Mouse (Mus musculus) heart, embryonic 10.5 days (tissue): ENCODE data around the gene Otor. TPM values are rescaled to one million over a fixed set of nuclear protein-coding genes. Genes with fewer than 3 reads are reported as not detected.

Experiments used
- DNase-seq: peaks from one replicate; pipeline ENCODE4 v3.0.0-alpha.2; 2017; ENCODE audit warnings: low spot score
- H3K27ac ChIP-seq: fragments of 300-500 bp; sonication (generic); 2 replicates; pipeline ENCODE4 v1.5.1; 2016; ENCODE audit warnings: mild to moderate bottlenecking
- H3K27me3 ChIP-seq: fragments of 300-500 bp; sonication (generic); 2 replicates; pipeline ENCODE4 v1.6.1; 2016; ENCODE audit warnings: mild to moderate bottlenecking; ENCODE audit not compliant: poor library complexity, insufficient read depth, severe bottlenecking
- H3K36me3 ChIP-seq: fragments of 300-500 bp; sonication (generic); 2 replicates; pipeline ENCODE4 v1.6.1; 2016; ENCODE audit warnings: mild to moderate bottlenecking, moderate library complexity
- H3K4me1 ChIP-seq: fragments of 300-500 bp; sonication (generic); 2 replicates; pipeline ENCODE4 v1.6.1; 2016; ENCODE audit warnings: mild to moderate bottlenecking
- H3K4me3 ChIP-seq: fragments of 300-500 bp; sonication (generic); 2 replicates; pipeline ENCODE4 v1.5.1; 2016; ENCODE audit warnings: mild to moderate bottlenecking, moderate library complexity
- H3K9me3 ChIP-seq: fragments of 300-500 bp; sonication (generic); 2 replicates; pipeline ENCODE4 v1.6.1; 2016; ENCODE audit warnings: mild to moderate bottlenecking, moderate library complexity
- WGBS: fragments of 180-500 bp; shearing (Covaris S2); methylation state at CpG from one replicate; pipeline ENCODE4 v1.1.7; 2016; 5-methylcytosine and 5-hydroxymethylcytosine counted together
- polyA plus RNA-seq: library from polyadenylated mRNA; unstranded; fragments of >200 nt; fragmentation: Nextera tagmentation; extraction: Ambion mirVana; gene quantifications from 2 replicates; pipeline ENCODE4 v1.2.1, GENCODE M21; 2016

Otor gene
- 0.20 and 0.51 TPM in 2 replicates for polyA plus RNA-seq

DNA sequence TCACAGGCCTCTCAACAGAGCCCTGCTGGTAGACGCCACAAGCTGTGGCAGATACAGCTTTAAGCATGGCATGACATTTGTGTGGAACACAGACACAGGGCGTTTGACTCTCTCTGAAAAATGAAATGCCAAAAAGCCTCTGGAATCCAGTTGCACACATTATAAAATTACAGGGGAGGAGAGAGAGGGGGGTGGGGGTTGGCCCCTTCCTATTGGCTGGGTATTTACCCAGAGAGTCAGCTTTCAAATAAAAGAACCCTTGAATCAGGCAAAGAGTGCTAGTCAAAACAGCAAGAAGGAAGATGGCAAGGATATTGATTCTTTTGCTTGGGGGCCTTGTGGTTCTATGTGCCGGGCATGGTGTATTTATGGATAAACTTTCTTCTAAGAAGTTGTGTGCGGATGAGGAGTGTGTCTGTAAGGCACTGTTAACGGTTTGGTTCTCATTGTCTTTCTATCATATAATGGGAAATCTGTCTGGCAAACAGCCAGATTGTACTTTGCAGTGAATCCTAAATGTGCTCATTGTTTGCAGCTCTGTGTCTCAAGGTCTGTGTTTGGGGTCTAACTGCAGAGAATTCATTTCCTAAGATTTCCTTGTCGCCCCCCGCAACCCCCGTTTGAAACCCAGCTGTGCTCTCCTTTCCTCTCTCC is at the start of gene Otor:
Otor (plus strand) TSS at position 276 of the 654 bp plus-strand sequence.
- no peaks in the 10 kb centered on the region for H3K9me3 ChIP-seq
- H3K36me3 ChIP-seq = no peaks in the 10 kb centered on the region
- H3K27me3 ChIP-seq = no peaks in the 10 kb centered on the region
- no peak within 1 kb of the TSS for H3K27ac ChIP-seq
- 69% methylated on average over 8 of the region's 8 CpGs for WGBS
- no peak for DNase-seq
- H3K4me3 ChIP-seq = no peak within 1 kb of the TSS
- H3K4me1 ChIP-seq = no peaks in the 10 kb centered on the region

DNA sequence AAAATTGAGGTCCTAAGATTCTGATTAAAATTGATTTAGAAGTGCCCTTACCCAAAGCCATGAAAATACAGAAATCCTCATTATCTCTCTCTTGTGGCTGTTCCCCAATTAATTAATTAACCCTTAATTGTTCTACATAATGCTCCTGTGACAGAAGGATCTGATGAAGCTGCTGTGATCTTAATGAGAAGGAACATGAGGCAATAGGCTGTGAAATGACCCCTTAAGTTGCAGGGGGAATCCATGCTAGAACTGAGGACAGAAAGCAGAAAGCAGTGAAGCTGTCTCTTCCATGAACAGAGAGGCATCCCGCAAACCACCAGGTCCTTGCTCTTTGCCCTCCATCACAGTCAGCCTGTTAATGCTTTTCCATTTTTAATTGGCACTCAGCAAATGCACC is 47.0 kb upstream of the Otor start:
- no peaks in the 10 kb centered on the region for H3K4me1 ChIP-seq
- WGBS = 91% methylated on average over 1 of the region's 1 CpGs
- no peak for DNase-seq
- H3K4me3 ChIP-seq = no peak overlapping the region
- no peaks in the 10 kb centered on the region for H3K9me3 ChIP-seq
- no peaks in the 10 kb centered on the region for H3K36me3 ChIP-seq
- H3K27me3 ChIP-seq = no peaks in the 10 kb centered on the region
- no peak overlapping the region for H3K27ac ChIP-seq

DNA sequence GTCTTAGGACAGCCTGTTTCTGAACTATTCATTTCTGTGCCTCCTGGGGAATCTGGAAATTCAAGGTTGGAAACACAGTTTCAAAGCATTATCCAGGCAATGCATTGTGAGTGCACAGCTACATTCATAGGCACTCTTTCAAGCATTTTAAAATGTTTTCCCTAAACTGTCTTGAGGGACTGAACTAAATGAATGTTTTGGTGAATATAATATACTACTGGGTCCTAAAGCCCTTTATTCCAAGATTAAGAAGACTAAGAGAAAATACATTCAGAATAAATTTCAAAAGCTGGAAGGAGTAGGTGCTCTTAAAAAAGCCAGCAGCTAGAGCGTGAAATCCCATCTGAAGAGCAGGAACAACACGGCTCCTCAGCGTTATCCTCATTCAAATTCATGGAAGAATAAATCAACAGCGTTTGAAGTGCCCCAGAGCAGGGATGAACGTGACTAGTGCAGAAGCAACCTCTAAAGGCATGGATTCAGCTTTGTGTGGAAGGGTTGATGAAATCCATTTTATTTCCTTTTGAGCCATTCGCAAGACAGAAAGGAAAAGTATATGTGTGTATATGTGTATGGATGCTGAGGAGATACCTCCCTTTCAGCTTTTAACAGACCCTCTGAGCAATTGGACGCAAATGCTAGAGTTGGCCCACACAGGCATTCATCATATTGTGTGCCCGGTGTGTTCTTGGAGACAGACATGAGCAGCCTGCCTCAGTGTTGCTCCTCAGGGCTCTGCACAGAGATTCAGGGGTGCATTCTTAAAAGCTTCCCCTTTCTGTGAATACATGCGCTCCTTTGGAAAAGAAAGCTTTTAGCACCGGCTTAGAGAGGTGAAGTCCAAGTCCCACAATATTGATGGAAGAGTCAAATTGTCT is 45.7 kb upstream of the Otor start:
- Histone ChIP-seq H3K27ac (no peak overlapping the region), H3K27me3 (no peaks in the 10 kb centered on the region), H3K9me3 (no peaks in the 10 kb centered on the region), H3K4me1 (no peaks in the 10 kb centered on the region), H3K36me3 (no peaks in the 10 kb centered on the region), H3K4me3 (no peak overlapping the region)
- no peak for DNase-seq
- 78% methylated on average over 10 of the region's 10 CpGs for WGBS

DNA sequence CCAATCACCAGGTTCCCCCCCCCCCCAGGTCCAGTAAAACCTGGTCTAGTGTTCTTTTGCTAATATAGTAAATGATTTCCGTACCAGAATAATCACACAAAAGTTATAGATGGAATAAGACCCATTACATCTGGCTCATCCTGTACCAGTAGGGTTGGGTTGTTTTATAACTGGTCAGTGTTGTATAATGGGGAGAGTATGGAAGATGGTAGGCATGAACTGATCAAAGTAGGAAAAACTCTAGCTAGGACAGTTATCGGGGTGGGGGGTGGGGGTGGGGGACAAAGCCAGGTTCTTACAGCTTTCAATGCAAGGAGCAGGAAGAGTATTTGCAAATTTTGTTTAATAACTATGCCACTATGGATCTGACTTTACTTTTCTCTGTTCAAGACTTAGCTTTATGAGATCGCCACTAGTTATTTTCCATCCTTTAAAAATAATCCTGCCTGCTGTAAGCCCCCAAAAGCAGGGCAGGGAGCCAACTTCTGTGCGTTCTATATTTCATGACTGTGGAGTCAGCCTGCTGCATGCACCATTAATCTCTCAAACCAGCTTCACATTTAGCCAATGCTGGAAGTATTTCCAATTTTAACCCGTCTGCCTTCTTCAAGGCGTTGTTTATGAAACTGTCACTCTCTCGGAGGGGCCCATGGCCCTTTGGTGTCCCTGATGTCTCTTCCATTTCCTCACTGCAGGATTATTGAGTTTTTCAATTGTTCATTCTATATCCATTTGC is 43.8 kb upstream of the Otor start:
- no peaks in the 10 kb centered on the region for H3K27me3 ChIP-seq
- WGBS = 82% methylated on average over 7 of the region's 7 CpGs
- no peaks in the 10 kb centered on the region for H3K4me1 ChIP-seq
- H3K27ac ChIP-seq = no peak overlapping the region
- DNase-seq = no peak
- no peaks in the 10 kb centered on the region for H3K9me3 ChIP-seq
- no peak overlapping the region for H3K4me3 ChIP-seq
- H3K36me3 ChIP-seq = no peaks in the 10 kb centered on the region

DNA sequence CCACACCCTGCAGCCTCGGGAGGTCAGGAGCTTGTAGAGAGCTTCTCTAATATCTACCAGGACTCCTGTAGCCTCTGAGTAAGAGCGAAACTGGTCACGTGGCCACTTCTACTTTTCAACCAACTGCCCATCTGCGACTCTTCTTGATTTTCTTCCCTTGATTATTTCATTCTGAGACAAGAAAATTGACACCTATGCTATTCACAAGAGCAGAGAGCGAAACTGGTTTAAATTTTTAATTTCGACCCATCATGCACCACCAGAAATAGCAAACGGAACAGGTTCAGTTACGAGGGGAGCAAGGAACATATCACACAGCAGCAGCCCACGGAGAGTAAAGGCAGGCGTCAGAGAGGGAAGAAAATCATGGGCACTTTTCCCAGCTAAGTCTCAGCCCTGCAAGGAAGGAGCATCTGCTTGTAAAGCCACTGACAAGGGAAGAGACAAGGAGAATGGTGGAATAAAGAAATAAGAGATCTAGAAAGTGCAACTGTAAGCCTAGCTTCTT is 43.1 kb upstream of the Otor start:
- Histone ChIP-seq H3K36me3 (no peaks in the 10 kb centered on the region), H3K4me1 (no peaks in the 10 kb centered on the region), H3K4me3 (no peak overlapping the region), H3K9me3 (no peaks in the 10 kb centered on the region), H3K27me3 (no peaks in the 10 kb centered on the region), H3K27ac (no peak overlapping the region)
- DNase-seq = no peak
- WGBS = 78% methylated on average over 10 of the region's 10 CpGs

DNA sequence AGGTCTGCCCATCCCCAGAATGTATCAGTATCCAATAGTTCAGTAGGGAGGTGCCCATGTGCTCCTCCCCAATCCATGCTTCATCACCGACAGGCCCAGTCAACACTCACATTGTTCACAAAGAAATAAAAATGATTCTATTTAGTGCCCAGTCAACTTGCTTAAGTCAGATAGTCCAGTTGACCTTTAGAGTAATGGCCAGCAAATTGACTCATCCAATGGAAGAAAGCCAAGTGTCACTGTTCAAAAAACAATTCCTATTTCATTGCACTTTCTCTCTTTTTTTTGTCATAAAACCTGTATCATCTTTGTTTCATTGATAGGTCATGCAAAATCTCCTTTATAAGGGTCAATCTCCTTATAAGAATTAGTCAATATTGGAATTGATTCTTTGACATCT is 36.7 kb upstream of the Otor start:
- H3K4me3 ChIP-seq = no peak overlapping the region
- WGBS = 86% methylated on average over 1 of the region's 1 CpGs
- H3K9me3 ChIP-seq = no peaks in the 10 kb centered on the region
- no peaks in the 10 kb centered on the region for H3K27me3 ChIP-seq
- DNase-seq = no peak
- no peaks in the 10 kb centered on the region for H3K4me1 ChIP-seq
- no peaks in the 10 kb centered on the region for H3K36me3 ChIP-seq
- no peak overlapping the region for H3K27ac ChIP-seq

DNA sequence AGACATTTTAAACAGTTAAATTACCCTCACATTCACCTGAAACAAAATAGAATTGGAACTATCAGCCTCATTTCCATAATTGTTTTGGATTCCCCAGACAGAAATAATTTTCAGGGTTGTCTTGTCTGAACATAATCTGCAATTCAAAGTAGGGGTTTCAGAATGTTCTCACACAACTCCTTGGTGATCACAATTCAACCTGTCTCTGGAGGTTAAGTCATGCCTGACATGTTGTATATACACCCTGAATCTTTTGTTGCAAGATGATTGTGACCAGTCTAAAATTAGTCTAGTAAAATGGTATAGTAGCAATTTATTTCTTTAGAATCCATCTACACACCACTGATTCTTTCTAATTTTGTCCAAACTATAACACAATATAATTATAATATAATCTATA is 23.0 kb upstream of the Otor start:
- no peak overlapping the region for H3K27ac ChIP-seq
- no peaks in the 10 kb centered on the region for H3K4me1 ChIP-seq
- no peaks in the 10 kb centered on the region for H3K27me3 ChIP-seq
- H3K36me3 ChIP-seq = no peaks in the 10 kb centered on the region
- H3K9me3 ChIP-seq = no peaks in the 10 kb centered on the region
- DNase-seq = no peak
- H3K4me3 ChIP-seq = no peak overlapping the region

DNA sequence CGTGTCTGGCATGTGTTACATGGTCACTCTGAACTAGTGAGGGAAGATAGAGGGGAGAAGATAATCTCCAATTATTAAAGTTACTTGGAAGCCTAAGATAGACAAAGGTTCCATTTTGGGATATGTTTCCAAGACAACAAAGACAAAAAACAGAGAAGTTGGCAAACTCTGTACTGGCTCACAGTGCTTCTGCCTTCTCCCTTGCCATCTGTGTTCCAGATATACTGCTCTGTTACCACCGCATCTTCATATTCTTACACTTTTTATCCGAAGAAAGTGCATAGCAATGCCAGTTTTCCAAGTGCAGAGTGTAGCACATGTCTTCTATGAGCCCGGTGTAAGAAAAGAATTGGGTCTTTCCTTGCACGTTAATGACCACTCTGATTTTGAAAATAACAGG is 21.5 kb upstream of the Otor start:
- Histone ChIP-seq H3K9me3 (no peaks in the 10 kb centered on the region), H3K36me3 (no peaks in the 10 kb centered on the region)
- WGBS = 65% methylated on average over 5 of the region's 5 CpGs

DNA sequence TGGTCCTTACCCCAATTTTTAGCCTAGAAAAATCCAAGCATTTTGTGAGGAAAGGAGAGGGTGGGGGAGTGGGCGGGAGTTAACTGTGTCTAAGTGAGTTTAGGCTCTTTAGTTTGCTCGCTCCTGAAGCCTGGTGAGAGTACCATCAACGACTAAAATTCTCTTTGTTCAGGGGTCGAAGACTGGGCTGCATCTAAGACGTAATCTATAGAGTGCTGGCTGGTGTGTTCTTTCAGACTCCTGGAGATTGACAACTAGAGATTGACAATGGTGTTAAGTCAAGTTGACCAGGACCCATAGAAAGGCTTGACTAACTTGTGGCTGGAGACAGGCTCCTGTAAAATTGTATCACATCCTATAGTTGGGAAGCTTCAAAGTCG is 15.9 kb upstream of the Otor start:
- Histone ChIP-seq H3K36me3 (peaks cover 26% of the 10 kb centered on the region), H3K27me3 (no peaks in the 10 kb centered on the region), H3K9me3 (no peaks in the 10 kb centered on the region), H3K4me3 (peak overlapping the region; percentile 76), H3K27ac (peak overlapping the region; percentile 87), H3K4me1 (peaks cover 5% of the 10 kb centered on the region)
- no peak for DNase-seq
- 45% methylated on average over 6 of the region's 6 CpGs for WGBS

More for the DNA sequence above, 21.5 kb upstream of the Otor start:
- Histone ChIP-seq H3K4me1 (no peaks in the 10 kb centered on the region), H3K27ac (no peak overlapping the region), H3K27me3 (no peaks in the 10 kb centered on the region), H3K4me3 (no peak overlapping the region)
- DNase-seq = no peak

DNA sequence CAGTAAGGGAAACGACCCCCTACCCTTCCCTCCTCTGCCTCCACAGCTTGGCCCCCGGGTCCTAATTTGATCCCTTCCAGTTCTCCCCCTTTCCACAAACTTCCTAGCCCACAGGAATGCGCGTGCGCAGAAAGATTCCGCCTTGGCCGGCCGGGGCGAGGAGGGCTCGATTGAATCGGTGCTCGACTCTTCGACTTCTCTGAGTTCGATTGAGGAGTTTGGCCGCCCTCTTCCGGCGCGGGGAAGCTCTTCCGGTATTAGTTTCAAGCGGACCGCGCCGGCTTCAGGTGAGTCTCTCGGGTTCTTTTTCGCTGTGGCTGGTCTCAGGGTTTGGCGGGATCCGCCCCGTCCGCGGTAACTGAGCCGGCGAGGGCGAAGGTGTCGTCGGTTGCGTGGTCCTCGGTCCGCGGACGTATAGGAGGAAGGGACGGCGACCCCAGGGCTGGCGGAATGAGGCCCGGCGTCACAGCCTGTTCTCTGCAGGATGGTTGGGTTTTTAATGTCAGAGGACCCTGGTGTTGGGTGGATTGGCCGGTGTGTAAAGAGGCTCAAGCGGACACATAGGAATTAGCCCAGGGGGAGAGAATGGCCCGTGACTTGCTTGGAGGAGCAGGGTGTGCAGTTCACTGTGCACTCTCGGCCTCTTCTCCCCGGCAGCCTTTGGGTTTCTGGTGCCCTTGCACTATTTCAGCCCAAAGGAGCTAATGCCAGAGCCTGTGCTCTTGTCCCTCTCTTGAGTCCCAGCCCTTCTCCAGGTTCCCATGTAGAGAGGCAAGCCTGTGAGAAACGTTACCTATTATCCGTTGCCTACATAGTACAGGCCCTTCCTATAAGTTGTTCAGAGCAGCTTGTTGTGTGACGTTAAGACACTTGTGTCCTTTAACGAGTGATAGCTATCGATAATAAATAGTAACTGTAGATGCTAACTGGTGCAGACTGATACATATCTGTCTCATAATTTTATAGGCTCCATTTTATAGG is 15.2 kb upstream of the Otor start, which contains the start of gene Snrpb2:
Snrpb2 (plus strand) TSS at position 228 of the 981 bp plus-strand sequence.
- Histone ChIP-seq H3K4me1 (peaks cover 5% of the 10 kb centered on the region), H3K27ac (peak within 1 kb of the TSS; percentile 87), H3K9me3 (no peaks in the 10 kb centered on the region), H3K4me3 (peak within 1 kb of the TSS; percentile 76), H3K27me3 (no peaks in the 10 kb centered on the region), H3K36me3 (peaks cover 30% of the 10 kb centered on the region)
- peak; percentile 93 for DNase-seq
- under 1% methylated on average over 55 of the region's 55 CpGs for WGBS

DNA sequence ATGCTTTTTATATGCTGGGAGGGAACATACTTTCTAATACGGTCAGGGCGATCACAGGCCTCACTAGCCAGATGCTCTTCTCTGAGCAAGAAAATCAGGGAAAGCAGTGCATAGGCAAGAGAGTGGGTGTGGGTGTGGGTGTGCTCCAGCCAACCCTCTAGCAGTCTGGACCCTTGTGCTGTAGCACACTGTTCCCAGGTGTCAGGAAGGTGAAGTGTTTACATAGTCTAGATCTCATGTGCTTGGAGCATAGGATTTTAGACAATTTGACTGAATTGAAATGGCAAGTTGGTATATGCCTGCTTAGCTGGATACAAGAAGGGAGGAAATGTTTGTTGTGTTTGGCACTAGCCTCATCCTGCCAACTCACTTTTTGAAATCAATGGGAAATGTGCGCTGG is 12.4 kb upstream of the Otor start:
- H3K4me3 ChIP-seq = no peak overlapping the region
- no peak overlapping the region for H3K27ac ChIP-seq
- peaks cover 55% of the 10 kb centered on the region for H3K36me3 ChIP-seq
- H3K4me1 ChIP-seq = peaks cover 5% of the 10 kb centered on the region
- 88% methylated on average over 3 of the region's 3 CpGs for WGBS
- DNase-seq = no peak
- no peaks in the 10 kb centered on the region for H3K27me3 ChIP-seq
- no peaks in the 10 kb centered on the region for H3K9me3 ChIP-seq

DNA sequence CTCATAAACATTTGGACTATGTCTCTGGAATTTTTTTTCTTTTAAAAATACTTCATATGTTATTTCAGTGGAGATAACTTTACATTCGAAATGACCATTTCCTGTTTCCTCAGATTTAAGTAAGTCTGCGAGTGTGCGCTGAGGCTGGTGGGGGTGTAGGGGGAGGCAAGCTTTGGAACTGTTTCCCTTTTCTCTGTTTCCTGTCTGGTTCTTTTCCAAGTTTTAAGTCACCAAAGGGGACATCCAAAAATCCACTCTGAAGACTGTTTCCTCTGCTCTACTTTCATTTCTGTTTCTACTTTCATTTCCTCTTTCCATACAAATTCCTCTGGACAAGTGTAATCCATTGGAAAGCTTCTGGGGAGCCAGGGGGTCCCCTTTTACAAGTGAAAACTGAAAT is 3.4 kb downstream of the Otor start:
- WGBS = 58% methylated on average over 3 of the region's 3 CpGs
- DNase-seq = no peak

More for the DNA sequence above, 3.4 kb downstream of the Otor start:
- Histone ChIP-seq H3K36me3 (no peaks in the 10 kb centered on the region), H3K4me1 (no peaks in the 10 kb centered on the region; the same call in 1 of the 2 replicates), H3K4me3 (no peak overlapping the region), H3K27ac (peak overlapping the region; percentile 59; the same call in 1 of the 2 replicates), H3K9me3 (no peaks in the 10 kb centered on the region), H3K27me3 (no peaks in the 10 kb centered on the region)
